Mouse (Mus musculus) naive thymus-derived CD4-positive, alpha-beta T cell, adult 2 months (primary cell): Measurements from ENCODE around the gene Eif2b4.

Source experiments
- DNase-seq: peaks from one replicate; pipeline ENCODE4 v3.0.0-alpha.2; 2011; ENCODE audit warnings: low read depth

Gene Eif2b4

DNA sequence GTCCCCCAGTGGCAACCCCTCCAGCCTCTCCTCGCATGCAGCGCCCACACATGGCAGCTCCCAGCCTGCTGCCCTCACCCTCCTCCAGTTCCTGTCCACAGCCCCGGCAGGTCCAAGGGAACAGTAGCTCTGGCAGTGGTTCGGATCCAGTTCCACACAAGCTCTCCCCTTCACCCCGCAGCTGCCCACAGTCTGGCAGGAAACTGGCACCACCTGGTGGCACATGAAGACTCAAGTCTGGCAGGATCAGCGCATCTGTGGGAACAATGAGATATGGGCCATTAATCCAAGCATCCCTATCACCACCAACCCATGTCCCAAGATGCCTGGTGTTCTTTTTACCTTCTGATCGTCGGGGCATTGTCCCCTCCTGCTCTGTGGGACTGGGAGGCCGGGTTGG lies 6.7 kb upstream of the Eif2b4 start:
- no peak for DNase-seq

DNA sequence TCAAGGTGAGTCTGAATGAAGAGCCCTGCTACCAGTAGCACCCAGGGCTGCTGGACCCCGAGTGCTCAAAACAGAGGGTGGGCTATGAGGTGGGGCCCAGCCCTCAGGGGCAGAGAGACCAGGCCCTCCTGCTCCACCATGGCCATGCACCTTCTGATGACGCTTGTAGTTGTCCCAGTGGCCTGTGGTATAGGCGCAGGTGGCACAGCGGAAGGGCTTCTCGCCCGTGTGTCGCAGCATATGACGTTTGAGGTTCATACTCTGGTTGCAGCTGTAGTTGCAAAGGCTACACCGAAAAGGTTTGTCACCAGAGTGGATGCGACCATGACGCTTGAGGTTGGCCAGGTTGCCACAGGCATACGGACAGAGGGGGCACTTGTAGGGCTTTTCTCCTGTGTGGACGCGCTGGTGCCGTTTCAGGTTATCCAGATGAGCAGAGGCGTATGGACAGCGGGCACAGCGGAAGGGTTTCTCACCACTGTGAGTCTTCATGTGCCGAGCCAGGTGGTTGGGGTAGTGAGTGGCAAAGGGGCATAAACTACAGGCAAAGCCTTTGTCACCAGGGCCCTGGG lies 6.2 kb upstream of the Eif2b4 start:
- no peak for DNase-seq

DNA sequence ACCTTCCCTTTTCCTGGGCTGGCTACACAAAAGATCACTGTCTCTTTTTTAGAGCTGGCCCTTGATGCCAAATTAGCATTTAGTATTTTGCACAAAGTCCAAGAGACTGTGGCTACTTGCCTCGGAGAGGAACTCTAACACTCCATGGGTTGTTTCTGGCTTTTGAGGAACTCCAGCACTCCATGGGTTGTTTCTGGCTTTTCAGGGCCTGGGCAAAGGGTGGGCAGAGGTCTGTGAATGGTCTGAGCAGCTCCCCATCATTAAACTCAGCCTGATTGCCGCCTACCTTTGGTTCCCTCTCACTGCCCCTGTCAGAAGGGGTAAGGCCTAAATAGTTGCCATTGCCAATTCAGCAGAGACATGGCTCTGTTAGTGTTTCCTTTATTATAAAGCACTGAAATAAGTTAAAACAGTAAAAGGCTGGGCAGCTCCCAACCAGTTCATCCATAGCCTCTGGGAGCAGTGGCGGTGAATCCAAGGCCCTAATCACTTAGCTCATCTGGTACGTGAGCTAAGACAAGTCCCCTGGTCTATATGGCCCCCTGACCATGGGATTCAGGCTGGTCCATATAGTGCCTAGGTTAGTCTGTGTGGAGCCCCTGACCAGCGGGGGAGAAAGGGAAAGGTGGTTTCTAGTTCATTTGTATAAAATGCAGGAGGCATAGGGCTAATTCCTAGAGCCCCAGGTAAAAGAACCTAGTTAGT lies 5.5 kb upstream of the Eif2b4 start:
- DNase-seq: no peak

DNA sequence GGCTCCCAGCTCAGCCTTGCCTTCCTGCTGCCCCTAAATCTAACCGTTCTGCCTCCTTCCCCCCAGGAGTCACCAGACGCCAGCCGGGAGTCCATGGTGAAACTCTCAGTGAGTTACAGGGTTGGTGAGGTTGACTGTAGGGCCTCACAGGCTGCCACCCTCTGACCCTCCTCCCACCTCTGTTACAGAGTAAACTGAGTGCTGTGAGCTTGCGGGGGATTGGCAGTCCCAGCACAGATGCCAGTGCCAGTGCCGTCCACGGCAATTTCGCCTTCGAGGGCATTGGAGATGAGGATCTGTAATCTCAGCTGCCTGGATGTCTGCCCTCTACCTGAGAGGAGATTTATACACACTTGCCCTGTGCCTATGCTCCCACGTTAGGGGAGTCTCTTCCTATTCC lies 4.9 kb upstream of the Eif2b4 start:
- no peak for DNase-seq

DNA sequence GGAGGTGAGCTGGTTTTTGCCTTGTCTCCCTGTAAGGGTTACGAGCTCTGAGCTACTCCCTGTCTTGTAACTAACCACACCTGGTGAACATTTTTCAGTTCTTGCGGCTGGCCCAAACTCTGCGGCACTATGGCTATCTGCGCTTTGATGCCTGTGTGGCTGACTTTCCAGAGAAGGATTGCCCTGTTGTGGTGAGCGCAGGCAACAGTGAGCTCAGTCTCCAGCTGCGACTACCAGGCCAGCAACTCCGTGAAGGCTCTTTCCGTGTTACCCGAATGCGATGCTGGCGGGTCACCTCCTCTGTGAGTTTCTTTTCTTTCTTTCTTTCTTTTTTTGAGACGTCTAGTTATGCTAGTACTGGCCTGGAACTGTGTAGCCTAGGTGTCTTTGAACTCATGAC lies 3.8 kb upstream of the Eif2b4 start:
- DNase-seq: no peak

DNA sequence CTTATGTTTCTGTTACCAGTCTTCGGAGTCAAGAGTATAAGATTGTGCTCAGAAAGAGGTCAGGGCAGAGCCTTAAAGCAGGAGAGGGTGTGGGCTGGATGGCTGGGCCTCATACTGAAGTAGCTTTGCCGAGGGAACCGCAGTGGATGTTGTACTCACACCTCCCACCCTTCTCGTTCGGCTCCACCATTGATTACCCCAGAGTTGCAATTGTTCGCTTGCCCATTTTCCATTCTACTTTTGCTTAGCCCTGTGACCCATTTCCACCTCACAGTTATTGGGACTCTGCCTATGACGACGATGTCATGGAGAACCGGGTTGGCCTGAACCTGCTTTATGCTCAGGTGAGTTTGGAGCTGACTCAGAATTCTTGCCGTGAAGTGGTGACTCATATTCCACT lies 3.0 kb upstream of the Eif2b4 start:
- no peak for DNase-seq

DNA sequence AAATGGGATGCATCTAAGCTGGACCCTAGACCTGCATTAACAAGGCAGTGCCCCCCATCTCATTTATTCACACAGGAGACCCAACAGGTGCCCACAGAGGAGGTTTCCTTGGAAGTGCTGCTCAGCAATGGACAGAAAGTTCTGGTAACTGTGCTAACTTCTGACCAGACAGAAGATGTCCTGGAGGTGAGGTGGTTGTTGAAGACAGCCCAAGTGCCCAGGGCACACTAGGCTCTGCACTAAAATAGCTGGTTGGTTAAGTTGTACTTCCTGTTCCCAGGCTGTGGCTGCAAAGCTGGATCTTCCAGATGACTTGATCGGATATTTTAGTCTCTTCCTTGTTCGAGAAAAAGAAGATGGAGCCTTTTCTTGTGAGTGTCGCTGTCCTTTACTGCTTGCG lies 2.4 kb upstream of the Eif2b4 start:
- DNase-seq: no peak

DNA sequence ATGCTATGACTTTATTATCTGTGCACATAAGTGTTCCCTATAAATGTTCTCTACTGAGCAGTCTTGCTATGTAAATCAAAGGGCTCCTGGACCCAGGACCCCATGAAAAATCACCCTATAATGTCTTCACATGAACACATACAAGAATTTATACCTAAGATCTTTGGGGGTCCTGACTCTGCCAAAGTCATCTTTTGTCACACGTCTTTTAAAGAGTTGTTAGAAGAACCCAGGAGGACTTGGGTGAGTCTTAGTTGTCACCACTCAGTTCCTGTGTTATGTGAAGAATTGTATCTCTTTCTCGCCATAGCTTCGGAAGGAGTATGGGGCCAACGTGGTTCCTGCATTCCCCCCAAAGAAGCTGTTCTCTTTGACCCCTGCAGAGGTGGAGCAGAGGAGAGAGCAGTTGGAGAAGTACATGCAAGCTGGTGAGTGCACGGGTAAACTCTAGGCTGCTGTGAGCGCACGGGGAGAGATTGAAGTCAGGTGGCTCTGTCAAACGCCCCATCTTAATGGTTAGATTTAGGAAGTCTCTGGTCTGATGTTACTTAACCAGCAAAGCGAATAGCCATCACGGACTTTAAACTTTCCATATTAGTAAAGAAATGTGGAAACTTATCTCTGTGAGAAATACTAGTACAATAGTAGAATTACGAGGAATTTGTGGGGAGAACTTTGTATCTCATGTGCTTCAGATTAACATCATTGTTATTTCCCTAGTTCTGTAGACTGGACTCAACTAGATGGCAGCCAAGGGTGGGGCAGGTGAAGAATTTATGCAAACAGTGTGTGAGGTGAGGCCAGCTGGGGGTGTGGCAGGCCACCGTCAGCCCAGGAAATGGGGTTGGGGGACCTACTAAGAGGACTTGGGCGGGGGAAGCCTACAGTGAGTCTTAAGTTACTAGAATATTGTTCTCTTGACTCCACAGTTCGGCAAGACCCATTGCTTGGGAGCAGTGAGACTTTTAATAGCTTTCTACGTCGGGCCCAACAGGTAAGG lies 1.6 kb upstream of the Eif2b4 start:
- DNase-seq: no peak

DNA sequence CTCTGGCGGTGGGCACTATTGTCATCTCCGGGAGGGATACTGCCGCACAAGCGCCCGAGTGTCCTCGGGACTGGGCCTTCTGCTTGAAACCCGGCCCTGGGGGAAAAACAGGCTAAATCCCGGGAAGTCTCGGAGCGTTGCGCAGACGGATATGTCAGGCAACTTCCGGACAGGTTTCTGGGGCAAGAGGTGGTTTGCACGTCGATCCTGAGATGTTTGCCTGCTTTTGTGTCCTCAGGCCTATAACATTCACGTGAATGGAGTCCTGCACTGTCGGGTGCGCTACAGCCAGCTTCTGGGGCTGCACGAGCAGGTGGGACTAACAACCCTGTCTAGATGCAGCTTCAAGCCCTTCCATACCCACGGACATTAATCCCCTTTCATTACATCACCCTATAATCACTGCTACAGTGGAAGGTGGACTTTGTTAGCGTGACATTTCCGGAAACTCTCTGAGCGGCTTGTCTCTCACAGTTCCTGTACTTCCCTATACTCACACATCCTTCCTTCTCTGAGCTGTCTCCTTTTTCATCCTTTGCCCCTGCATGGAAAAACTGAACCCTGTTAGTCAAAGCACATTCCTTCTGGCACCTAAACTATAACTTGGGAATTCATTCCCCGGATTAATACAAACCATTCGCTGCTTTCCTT lies 526 bp upstream of the Eif2b4 start:
- DNase-seq: no peak

DNA sequence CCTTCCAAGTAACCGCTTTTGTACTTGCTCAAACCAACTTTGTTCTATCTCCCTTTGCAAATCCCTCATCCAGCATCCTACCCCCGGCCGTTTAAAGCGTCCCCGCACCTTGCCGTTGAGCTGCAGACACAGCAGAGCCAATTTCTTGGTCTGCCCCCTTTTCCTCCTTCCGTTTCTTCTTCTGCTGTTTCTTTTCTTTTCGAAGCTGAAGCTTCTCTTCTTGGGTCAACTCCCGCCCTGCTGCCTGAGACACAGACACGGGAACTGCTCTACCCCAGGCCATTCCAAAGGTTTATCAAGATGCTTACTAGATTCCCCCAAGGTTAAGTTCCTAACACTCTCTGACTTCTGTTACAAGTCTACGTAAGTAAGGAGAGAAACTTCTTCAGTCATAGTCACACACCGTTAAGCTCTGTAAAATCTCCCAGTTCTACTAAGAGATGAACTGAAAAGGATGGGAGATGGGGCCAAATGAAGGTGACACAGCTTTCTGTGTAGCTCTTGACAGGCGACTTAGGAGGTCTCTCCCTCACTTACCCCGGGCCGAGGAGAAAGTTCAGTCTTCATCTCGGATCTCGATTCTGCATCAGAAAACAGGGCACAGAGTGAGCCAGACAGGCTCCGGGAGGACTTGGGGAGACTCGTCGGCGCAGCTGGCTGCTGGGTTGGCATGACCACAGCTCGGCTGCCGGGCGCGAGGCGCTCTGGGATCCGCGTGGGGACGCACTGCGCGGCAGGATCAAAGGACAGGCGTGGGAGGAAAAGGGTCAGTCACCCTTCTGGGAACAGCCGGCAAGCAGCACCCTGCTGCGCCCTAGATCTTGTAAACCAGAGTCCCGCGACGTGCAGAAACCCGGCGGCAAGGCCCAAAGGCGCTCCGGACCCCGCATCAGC lies 938 bp downstream of the Eif2b4 start:
- no peak for DNase-seq

DNA sequence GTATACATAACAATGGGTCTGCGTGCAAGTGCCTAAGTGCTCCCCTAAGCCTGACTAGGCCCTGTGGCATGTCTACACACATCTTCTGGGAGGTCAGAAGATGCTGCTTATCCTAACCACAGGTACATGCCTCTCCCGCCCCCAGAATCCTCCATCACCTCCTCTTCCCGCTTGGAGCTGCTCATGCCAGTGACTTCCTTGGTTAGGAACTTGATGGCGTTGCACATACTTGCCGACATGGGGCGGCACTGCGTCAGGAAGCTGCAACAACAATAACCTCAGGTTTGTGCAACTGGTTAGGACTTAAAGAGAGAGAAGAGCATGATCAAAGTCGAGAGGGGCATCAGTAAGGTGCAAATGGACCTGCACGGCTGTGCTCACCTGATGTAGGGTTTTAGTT lies 3.0 kb downstream of the Eif2b4 start:
- no peak for DNase-seq

DNA sequence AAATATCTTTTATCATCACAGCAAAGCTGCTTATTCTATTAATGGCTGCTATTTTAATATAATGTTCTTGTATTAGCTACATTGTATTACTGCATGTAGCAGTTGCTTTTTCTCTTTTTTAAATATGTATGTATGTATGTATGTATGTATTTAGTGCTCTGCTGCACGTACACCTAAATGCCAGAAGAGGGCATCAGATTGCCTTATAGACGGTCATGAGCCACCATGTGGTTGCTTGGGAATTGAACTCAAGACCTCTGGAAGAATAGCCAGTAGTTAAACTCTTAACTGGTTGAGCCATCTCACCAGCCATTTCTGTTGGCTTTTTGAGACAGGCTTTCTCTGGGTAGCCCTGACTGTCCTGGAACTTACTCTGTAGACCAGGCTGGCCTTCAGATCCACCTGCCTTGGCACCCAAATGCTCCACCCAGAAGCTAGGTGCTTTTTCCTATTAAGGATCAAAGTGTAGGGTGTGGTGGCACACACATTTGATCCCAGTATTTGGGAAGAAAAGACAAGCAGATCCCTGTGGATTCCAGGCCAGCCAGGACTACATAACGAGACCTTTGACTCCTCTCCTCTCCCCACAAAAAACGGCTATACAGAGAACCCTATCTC lies 4.9 kb downstream of the Eif2b4 start:
- DNase-seq: peak; percentile 61

DNA sequence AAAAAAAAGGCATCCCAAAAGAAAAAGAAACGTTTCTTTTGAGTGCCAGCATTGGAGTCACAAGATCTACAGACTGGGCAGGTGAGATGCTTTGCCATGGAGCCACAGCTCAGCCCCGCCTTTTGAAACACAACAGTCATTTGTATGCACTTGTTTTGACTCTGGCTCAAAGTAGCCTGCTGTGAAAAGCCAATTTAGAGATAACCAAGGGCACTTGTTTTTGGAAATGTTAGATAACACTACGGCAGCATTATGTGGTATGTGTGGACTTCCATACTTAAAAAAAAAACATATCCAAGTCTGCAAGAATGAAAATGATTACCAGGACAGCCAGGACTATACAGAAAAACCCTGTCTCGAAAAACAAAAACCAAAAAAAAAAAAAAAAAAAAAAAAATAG lies 9.6 kb downstream of the Eif2b4 start:
- no peak for DNase-seq

DNA sequence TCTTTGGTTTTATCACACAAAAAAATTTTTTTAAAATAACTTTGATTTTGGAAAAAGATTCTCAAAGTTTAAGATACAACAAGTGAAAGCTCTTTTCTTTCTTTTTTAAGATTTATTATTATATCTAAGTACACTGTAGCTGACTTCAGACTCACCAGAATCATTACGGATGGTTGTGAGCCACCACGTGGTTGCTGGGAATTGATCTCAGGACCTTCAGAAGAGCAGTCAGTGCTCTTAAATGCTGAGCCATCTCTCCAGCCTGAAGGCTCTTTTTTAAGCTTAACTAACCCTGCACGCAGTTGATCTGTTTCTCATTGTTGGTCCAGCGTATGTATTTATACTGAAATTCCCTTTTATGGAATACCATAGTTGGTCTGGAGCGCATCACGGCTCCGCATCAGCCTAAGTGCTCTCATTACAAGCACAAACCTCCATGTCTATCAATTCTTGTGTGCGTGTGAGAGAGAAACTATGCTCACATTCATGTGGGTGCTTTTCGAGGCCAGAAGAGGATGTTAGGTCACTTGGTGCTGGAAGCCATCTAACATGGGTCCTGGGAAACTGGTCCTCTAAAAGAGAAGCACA lies 12.0 kb downstream of the Eif2b4 start:
- DNase-seq: no peak

DNA sequence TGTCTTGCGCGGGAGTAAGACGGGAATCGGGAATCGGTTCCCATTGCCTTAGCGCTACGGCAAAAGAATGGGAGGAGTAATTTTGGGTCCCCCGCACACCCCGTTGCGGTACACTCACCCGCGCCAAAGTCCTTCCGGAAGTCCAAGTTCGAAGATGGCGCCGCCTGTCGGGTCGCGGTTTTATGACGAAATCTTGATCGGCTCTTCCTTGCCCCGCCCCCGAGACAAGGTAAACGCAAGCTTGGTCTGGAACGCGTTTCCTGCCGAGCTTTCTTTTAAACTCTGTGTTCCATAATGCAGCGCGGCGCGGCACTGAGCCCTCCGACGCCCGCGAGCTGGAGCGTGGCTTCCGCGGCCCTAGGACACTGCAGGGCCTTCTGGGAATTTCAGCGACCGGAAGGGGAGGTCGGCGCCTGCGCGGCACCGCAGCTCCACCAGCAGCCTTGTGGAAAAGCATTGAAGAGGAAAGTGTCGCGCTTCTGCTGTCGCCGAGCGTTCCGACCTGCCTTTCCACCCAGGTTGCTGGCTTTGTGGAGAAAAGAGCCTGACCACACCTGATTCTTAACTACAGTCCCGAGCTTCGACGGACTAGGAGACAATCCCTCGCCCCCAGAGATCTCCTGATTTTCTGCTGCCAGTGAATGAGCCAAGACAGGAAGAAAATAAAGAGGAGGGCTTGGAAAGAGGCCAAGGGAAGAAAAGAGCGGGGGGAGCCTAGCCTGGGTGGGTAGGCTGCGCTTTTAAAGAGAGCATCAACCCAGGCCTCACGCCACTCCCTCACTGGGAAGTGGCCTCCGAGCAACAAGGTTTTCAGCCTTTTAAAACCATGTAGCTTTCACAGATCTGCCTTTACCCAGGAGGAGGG lies 13.2 kb downstream of the Eif2b4 start, which contains the start of the genes Gm29609 and Gtf3c2:
Gene Gm29609, minus strand, starts transcription at position 146 of the 865 bp plus-strand sequence.
Gene Gtf3c2, minus strand, starts transcription at position 379 of the 865 bp plus-strand sequence.
- DNase-seq: peak; percentile 99

DNA sequence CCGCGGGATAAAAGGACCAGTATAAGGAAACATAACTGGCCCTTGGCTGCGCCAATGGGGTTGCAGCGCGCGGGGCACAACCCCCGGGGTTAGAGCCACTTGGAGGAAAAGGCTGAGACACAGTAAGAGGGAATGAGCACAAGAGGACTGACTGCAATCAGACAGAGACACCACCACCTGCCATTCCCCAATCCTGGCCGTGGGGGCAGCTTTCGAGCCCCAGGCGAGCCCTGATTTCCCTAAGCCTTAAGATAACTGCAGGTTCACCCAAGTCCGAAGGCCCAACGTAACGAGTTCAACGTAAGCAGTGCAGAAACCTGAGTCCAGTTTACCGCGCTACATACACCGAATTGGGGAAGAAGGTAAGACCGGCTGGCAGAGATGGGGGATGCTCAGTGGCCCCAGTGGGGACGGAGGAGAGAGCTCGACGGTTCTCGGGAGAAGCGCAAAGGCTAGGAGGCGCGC lies 13.9 kb downstream of the Eif2b4 start:
- DNase-seq: no peak

DNA sequence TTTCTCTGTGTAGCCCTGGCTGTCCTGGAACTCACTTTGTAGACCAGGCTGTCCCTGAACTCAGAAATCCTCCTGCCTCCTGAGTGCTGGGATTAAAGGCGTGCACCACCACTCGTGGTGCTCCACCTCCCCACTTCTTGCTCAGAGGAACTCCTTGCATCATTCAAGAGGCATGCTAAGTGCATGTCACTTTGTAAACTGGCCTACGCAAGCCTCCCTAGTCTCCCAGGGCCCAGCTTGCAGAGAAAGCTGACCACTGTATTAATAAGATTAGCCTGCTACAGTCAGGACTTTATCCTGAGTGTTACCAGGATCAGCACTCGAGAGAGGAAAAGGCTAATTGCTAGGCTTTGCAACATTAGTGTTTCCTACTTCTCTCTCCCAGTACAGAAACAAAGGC lies 24.6 kb downstream of the Eif2b4 start:
- DNase-seq: no peak

DNA sequence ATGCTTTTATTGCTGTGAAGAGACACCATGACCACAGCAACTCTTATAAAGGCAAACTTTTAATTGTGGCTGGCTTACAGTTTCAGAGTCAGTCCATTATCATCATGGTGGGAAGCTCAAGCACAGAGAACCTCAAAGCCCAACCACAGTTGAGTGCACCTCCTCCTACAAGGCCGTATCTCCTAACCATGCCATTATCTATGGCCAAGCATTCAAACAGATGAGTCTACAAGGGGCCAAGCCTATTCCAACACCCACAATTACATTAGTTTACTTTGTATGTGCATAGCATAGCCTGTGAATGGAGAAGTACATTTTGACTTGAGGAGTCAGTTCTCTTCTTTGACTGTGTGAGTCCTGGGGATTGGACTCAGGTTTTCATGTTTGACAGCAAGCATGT lies 28.4 kb downstream of the Eif2b4 start:
- DNase-seq: no peak

DNA sequence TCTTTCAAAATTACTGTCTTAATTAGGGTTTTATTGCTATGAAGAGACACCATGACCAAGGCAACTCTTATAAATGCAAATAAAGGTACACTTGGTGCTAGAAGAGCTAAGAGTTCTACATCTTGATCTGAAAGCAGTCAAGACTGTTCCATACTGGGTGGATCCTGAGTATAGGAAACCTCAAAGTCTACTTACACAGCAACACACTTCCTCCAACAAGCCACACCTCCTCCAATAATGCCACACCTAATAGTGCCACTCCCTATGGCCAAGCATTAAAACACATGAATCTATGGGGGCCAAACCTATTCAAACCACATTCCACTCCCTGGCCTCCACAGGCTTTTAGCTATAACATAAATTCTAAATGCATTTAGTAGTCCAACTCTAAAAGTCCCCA lies 30.8 kb downstream of the Eif2b4 start:
- no peak for DNase-seq
